Mouse (Mus musculus): ENCODE measurements around the gene S1pr5. TPM values are rescaled to one million over a fixed set of nuclear protein-coding genes. Genes with fewer than 3 reads are reported as not detected.
A peak's percentile ranks its signal among the peaks of the same experiment; 100 is the strongest.

Gene S1pr5
- total and polyA plus RNA-seq, 3 experiments: 0.04 to 0.08 TPM; not detected in 1

DNA sequence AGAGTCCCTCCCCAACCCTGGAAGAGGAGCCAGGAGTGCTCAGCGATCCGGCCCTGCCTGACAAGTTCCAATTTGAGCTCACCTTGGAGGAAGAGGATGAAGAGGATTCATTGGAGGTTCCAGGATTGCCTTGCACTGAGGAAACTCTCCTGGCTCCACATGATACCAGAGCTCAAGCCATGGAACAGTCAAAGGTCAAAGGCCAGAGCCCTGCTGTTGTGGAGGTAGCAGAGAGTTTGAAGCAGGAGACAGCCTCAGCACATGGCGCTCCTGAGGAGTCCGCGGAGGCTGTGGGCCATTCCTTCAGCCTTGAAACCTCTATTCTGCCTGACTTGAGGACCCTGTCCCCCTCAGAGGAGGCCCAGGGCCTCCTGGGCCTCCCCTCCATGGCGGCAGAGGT is 37.4 kb downstream of the S1pr5 start:
- no peak overlapping the region for H3K9ac ChIP-seq (ENCODE audit: control insufficient read depth, low read depth, low read length, poor library complexity, severe bottlenecking)
- H3K4me3 ChIP-seq (ENCODE audit: control insufficient read depth in 1 of 2, insufficient read depth in 1 of 2, low read depth in 2 of 2, low read length in 2 of 2): no peak overlapping the region
- TF ChIP-seq KAT2A (conservative IDR thresholded peaks at IDR 0.05; ENCODE audit: low read depth, low read length): no peak
- no peaks in the 10 kb centered on the region for H3K79me2 ChIP-seq (ENCODE audit: control insufficient read depth, insufficient read depth, low read length, poor library complexity)
- no peaks in the 10 kb centered on the region for H3K27me3 ChIP-seq (ENCODE audit: control insufficient read depth in 1 of 2, insufficient read depth in 2 of 2, low read length in 2 of 2)
- H3K27ac ChIP-seq (ENCODE audit: control insufficient read depth, low read depth, low read length): no peak overlapping the region
- no peaks in the 10 kb centered on the region for H3K9me3 ChIP-seq (replicated peaks; ENCODE audit: insufficient read depth, low read length)
- peaks cover 0 to 20% of the 10 kb centered on the region in 2 experiments; a peak in 2 of 4 replicates for H3K36me3 ChIP-seq (ENCODE audit: control insufficient read depth in 1 of 2, insufficient read depth in 2 of 2, low read length in 2 of 2)
- DNase-seq (ENCODE audit: low read depth, low spot score): no peak
- H3K4me1 ChIP-seq (ENCODE audit: control insufficient read depth in 1 of 2, insufficient read depth in 2 of 2, low read length in 2 of 2): no peaks in the 10 kb centered on the region

DNA sequence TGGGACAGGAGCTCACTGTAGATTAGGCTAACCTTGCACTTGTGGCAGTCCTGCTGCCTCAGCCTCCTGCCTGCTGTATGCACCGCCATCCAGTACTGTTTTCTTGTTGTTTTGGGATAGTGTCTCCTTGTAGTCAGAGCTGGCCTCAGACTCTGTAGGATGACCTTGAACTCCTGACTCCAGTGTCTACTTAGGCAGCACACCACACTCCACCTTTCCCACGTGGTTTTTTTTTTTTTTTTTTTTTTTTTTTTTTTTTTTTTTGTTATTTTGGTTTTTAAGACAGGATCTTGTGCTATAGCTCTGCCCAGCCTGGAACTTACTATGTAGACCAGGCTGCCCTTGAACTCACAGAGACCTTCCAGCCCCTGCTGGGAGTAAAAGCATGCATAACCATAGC is 39.6 kb downstream of the S1pr5 start:
- Histone ChIP-seq H3K79me2 (ENCODE audit: control insufficient read depth, insufficient read depth, low read length, poor library complexity) (no peaks in the 10 kb centered on the region), H3K4me3 (ENCODE audit: control insufficient read depth in 1 of 2, insufficient read depth in 1 of 2, low read depth in 2 of 2, low read length in 2 of 2) (no peak overlapping the region), H3K9me3 (replicated peaks; ENCODE audit: insufficient read depth, low read length) (no peaks in the 10 kb centered on the region), H3K36me3 (ENCODE audit: control insufficient read depth in 1 of 2, insufficient read depth in 2 of 2, low read length in 2 of 2) (peaks cover 0 to 28% of the 10 kb centered on the region in 2 experiments; a peak in 2 of 4 replicates), H3K4me1 (ENCODE audit: control insufficient read depth in 1 of 2, insufficient read depth in 2 of 2, low read length in 2 of 2) (no peaks in the 10 kb centered on the region), H3K27ac (ENCODE audit: control insufficient read depth, low read depth, low read length) (no peak overlapping the region), H3K9ac (ENCODE audit: control insufficient read depth, low read depth, low read length, poor library complexity, severe bottlenecking) (no peak overlapping the region), H3K27me3 (ENCODE audit: control insufficient read depth in 1 of 2, insufficient read depth in 2 of 2, low read length in 2 of 2) (no peaks in the 10 kb centered on the region)
- DNase-seq (ENCODE audit: low read depth, low spot score): no peak
- TF ChIP-seq MXI1 (IDR thresholded peaks at IDR 0.05; ENCODE audit: low read depth, low read length): no peak
- TF ChIP-seq UBTF (IDR thresholded peaks at IDR 0.05; ENCODE audit: borderline replicate concordance, insufficient read depth, low read depth, low read length): no peak
- TF ChIP-seq NELFE (IDR thresholded peaks at IDR 0.05; ENCODE audit: low read depth, low read length): no peak
- TF ChIP-seq ZC3H11A (IDR thresholded peaks at IDR 0.05; ENCODE audit: low read depth, low read length): no peak
- no peak for TF ChIP-seq ELF1 (IDR thresholded peaks at IDR 0.05; ENCODE audit: low read depth, low read length)
- no peak for TF ChIP-seq CHD1 (IDR thresholded peaks at IDR 0.05; ENCODE audit: low read depth, low read length)
- no peak for TF ChIP-seq SIN3A (IDR thresholded peaks at IDR 0.05; ENCODE audit: low read length)
- peak; percentile 79 for TF ChIP-seq ZNF384 (IDR thresholded peaks at IDR 0.05; ENCODE audit: low read depth, low read length)
- TF ChIP-seq MYC (IDR thresholded peaks at IDR 0.05; ENCODE audit: low read depth, low read length): no peak
- TF ChIP-seq GABPA (IDR thresholded peaks at IDR 0.05; ENCODE audit: low read depth, low read length): no peak
- TF ChIP-seq POLR2A (IDR thresholded peaks at IDR 0.05; ENCODE audit: control insufficient read depth in 1 of 2, insufficient read depth in 1 of 2, low read depth in 1 of 2, low read length in 2 of 2, poor library complexity in 1 of 2): 0 out of 4 replicates have a peak, but pooled peaks of 1 of the 2 experiments have one; percentile 29
- TF ChIP-seq E2F4 (IDR thresholded peaks at IDR 0.05; ENCODE audit: borderline replicate concordance, low read depth, low read length): no peak

DNA sequence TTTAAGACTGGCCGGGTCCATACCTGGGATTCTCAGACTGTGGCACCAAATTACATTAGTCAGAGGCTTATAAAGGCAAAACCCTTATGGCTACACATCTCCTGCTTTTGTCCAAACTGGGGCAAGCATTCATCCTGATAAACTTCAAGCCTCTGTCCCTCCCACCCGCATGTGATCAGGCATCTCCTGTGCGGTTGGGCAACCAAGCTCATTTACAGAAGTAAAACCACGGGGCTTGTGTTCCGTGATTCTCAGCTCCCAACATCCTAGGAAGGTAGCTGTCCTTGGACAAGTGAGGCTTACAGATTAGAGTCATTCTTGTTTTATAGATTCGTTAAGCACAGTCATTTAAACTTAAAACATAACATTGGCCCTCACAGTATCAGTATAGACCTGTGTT is 41.4 kb downstream of the S1pr5 start:
- H3K4me3 ChIP-seq (ENCODE audit: control insufficient read depth in 1 of 2, insufficient read depth in 1 of 2, low read depth in 2 of 2, low read length in 2 of 2): no peak overlapping the region
- no peak for DNase-seq (ENCODE audit: low read depth, low spot score)
- no peaks in the 10 kb centered on the region for H3K4me1 ChIP-seq (ENCODE audit: control insufficient read depth in 1 of 2, insufficient read depth in 2 of 2, low read length in 2 of 2)
- TF ChIP-seq NELFE (IDR thresholded peaks at IDR 0.05; ENCODE audit: low read depth, low read length): no peak
- no peak for TF ChIP-seq NRF1 (IDR thresholded peaks at IDR 0.05; ENCODE audit: insufficient read depth, low read depth, low read length, poor library complexity, severe bottlenecking)
- no peak for TF ChIP-seq ZKSCAN1 (IDR thresholded peaks at IDR 0.05; ENCODE audit: low read depth, low read length)
- no peak for TF ChIP-seq POLR2A (IDR thresholded peaks at IDR 0.05; ENCODE audit: control insufficient read depth in 1 of 2, insufficient read depth in 1 of 2, low read depth in 1 of 2, low read length in 2 of 2, poor library complexity in 1 of 2)
- TF ChIP-seq HCFC1 (IDR thresholded peaks at IDR 0.05; ENCODE audit: low read depth, low read length): no peak
- no peak for TF ChIP-seq ZMIZ1 (IDR thresholded peaks at IDR 0.05; ENCODE audit: low read depth, low read length)
- no peak for TF ChIP-seq TBP (IDR thresholded peaks at IDR 0.05; ENCODE audit: low read depth, low read length)
- TF ChIP-seq MAZ (IDR thresholded peaks at IDR 0.05; ENCODE audit: low read depth, low read length): no peak
- TF ChIP-seq CHD2 (IDR thresholded peaks at IDR 0.05; ENCODE audit: low read length): no peak
- TF ChIP-seq E2F4 (IDR thresholded peaks at IDR 0.05; ENCODE audit: borderline replicate concordance, low read depth, low read length): no peak
- TF ChIP-seq USF2 (IDR thresholded peaks at IDR 0.05; ENCODE audit: borderline replicate concordance in 1 of 2, insufficient read depth in 1 of 2, low read depth in 1 of 2, low read length in 2 of 2): no peak
- TF ChIP-seq MEF2A (IDR thresholded peaks at IDR 0.05; ENCODE audit: extremely low read depth, insufficient replicate concordance, low read depth, low read length, poor library complexity, severe bottlenecking): no peak
- H3K79me2 ChIP-seq (ENCODE audit: control insufficient read depth, insufficient read depth, low read length, poor library complexity): no peaks in the 10 kb centered on the region
- no peaks in the 10 kb centered on the region for H3K9me3 ChIP-seq (replicated peaks; ENCODE audit: insufficient read depth, low read length)
- H3K27me3 ChIP-seq (ENCODE audit: control insufficient read depth in 1 of 2, insufficient read depth in 2 of 2, low read length in 2 of 2): no peaks in the 10 kb centered on the region
- H3K36me3 ChIP-seq (ENCODE audit: control insufficient read depth in 1 of 2, insufficient read depth in 2 of 2, low read length in 2 of 2): peaks cover 0 to 31% of the 10 kb centered on the region in 2 experiments; a peak in 2 of 4 replicates
- H3K27ac ChIP-seq (ENCODE audit: control insufficient read depth, low read depth, low read length): no peak overlapping the region
- no peak overlapping the region for H3K9ac ChIP-seq (ENCODE audit: control insufficient read depth, low read depth, low read length, poor library complexity, severe bottlenecking)

Data from MEL (cell line).